Mouse (Mus musculus): ENCODE results near the gene Cmklr1. TPM values are rescaled to one million over a fixed set of nuclear protein-coding genes. Genes with fewer than 3 reads are reported as not detected.

The Cmklr1 gene
- total RNA-seq, 2 experiments from 2014 or later: 0.94 TPM; not detected in 1

DNA sequence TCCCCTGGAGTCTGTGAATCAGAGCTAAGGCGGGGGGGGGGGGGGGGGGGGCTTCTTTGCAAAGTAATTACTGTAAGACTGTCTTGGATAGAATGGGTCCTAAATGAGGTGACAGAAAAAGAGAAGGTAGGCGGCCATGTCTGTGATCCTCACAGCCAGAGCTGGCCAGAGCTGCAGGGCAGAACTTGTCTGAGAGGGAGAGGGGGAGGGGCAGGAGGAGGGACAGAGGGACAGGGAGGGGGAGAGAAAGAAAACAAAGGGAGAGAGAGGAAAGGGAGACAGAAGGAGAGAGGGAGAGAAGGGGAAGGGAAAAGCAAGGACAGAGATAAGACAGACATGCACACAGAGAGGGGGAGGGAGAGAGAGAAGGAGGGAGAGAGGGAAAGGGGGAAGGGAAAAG, 27.2 kb downstream of the Cmklr1 start:
- no peak for ATAC-seq (replicated peaks; ENCODE audit: poor library complexity)

DNA sequence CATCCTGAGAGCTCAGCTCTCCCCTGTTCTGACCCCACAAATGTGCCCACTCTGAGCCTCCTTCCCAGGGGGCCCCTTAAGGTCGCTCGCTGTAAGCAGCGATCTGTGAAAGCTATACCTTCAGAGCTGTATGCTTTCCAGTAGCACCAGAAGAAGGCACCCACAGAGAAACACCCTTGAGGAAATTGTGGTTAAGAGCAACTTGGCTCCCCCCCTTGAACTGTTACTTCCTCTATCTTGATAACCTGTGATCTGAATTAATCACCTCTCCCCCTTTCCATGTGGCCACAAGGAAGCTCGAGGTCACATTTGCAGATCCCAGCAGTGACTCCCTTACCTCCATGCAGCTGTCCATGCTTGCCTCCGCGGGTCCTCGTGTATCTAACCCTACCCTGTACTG, 29.2 kb downstream of the Cmklr1 start:
- ATAC-seq (replicated peaks; ENCODE audit: poor library complexity): peak; percentile 75

DNA sequence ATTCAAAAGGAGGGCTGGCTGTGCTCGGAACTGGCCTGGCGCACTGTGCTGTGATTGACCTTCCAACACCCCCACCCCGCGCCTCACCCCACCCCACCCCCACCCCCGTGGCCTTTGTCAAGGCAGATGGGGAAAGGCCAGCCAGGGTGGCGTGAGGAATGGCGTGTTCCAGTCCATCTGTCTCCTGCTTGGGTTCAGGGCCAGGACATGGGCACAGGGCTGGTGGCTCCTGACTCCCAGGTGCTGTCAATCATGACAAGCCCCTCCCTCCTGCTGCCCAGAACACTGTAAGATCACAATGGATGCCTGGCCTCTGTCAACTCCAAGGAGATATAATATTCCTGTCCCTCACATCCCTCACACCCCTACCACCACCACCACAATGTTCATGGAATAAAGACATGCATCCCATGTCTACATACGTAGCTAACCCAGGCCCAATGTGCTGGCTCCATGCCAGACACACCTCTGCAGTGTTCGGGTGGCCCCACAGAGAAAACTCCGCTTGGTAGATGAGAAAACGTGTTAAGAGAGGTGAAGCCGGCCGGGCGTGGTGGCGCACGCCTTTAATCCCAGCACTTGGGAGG, 30.0 kb downstream of the Cmklr1 start:
- no peak for ATAC-seq (replicated peaks; ENCODE audit: poor library complexity)

DNA sequence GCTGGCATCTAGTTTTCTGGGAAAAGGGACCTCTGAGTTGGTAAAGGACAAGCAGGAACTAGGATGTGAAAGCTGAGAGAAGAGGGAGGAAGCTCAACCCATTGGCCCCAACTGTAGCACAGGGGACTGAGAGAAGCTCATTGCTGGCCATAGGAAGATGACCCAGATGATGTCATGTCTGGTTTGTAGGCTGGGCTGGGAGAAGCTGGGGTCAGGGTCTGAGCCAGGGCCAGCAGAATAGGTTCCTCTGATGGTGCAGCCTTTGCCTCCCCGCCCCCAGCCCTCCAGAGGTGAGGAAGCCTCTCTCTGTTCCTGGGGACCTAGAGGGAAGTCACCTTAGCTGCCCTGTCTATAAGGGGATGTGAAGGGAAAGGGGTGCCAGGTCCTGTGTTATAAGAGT, 31.1 kb downstream of the Cmklr1 start:
- ATAC-seq (replicated peaks; ENCODE audit: poor library complexity): no peak

DNA sequence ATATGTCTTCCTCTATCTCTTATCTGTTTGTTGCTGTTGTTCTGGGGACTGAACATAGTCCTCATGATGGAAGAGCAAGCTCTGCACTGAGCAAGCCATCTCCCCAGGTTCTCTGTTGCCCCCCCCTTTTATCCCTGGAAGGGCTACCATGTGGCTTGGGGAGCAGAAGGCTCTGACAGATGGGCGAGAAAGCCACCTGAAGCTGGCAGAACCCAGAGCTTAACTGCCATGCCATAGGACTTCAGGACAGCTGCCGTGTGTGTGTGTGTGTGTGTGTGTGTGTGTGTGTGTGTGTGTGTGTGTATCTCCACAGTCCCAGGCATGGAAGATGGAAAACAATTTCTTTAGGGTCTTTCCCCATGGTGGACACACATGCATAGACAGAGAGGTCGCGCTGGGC, 31.5 kb downstream of the Cmklr1 start:
- no peak for ATAC-seq (replicated peaks; ENCODE audit: poor library complexity)

DNA sequence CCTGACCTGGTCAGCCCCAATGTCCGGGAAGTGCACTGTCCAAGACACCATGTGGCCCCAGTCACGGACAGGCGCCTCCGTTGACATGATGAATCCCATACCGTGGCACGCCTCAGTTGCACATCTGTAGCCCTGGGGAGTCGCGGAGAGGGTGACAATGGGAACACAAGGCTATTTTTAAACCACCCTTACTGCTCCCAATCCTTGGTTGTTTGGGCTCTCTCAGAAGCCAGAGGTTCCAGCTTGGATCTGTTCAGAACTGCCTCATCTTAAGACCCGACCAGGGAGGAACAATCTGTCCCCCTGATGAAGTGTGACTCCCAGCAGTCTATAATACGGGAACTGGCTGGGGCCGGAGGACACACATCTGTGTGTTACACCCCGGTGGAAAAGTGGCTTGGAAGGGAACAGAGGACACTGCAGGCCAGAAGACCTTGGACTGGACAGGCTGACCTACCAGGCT, 38.4 kb downstream of the Cmklr1 start:
- ATAC-seq (replicated peaks; ENCODE audit: poor library complexity): no peak

DNA sequence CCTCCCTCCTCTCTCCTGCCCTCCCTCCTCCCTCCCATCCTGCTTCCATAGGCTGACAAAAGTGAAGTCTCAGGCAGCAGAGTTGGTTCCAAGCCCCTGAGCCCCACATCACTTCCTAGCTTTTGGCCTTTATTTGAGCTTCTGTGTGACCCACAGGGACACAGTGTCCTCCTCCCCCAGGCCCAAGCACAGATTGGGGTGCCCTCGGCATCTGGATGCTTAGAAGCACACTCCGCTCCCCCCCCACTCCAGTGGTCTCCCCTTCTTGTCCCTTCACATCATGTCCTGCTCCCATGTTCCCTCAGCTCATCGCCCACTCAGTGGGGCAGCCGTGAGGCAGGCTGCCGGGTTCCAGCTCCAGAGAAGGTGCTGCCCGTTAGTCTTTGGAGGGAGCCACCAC, 39.1 kb downstream of the Cmklr1 start:
- ATAC-seq (replicated peaks; ENCODE audit: poor library complexity): no peak

DNA sequence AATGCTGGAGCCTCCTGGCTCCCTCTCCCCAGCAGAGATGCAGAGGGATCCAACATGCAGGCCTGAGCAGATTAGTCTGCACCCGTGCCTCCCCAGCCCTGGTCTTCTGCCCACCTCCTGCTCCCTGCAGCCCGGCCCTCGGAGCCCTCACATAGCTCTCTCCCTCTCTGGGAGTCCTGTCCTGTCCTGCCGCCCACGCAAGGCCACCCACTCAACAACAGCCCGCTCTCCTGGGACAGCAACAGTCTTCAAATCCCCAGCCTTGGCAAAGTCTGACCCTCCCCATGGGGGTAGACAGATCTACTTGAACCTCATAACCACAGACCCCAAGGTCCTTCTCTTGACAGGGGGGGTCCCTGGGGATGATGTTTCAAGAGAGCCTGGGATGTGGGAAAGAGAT, 39.7 kb downstream of the Cmklr1 start:
- ATAC-seq (replicated peaks; ENCODE audit: poor library complexity): no peak

DNA sequence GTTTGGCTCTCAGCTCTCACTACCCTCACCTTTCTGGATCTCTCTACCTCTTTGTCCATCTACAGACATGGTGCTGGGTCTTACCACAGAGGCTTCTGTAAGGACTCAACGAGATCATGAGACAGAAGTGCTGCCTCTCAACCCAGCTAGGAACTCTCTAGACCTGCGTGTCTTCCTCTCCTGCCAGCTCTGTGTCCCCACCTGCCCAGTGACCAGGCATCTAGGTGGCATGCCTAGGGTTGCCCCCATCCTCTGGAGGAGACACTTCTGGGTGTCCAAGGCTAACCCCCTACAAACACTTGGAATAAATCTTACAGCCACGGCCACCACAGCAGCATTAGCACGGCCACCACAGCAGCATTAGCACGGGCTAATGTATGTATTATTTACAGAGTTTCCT, 40.3 kb downstream of the Cmklr1 start:
- ATAC-seq (replicated peaks; ENCODE audit: poor library complexity): no peak

DNA sequence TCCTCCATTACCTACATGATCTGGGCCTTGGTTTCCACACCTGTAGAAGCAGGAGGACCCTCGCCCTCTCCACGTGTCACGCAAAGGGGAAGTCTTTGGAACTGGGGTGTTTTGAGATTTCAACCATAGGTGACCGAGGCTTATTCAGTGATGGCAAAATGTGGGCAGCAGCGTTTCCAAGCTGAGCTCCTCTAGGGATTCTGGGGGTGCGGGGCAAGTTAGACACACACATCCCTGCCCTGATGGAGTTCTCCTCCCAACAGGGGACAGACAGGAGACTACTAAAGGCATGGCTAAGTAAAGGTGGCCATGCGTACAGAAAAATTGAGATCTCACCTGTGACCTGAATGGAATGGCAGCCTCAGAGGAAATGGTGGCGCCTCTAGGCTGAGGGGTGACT, 41.7 kb downstream of the Cmklr1 start:
- ATAC-seq (replicated peaks; ENCODE audit: poor library complexity): no peak

DNA sequence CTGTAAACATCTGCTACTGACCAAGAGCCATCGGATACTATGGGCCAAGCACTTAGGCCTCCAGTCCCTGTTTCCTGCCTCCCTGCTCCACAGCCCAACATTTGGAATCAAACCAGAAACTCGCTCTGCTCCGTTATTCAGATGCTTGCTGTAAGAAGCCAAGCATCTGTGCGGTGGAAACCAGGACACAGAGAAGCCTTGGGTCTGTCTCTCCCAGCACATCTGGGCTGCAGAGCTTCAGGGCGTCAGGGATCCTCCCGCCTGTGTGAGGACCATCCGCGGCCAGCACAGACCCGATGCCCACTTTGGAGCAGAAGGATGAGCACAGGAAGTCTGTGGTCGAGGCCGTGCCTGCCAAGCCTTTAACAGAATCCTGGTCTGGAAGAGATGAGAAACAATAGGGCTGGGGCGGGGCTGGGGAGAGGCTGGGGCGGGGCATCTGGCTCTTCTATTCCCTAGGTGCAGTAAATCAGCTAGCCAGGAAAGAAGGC, 42.2 kb downstream of the Cmklr1 start:
- ATAC-seq (replicated peaks; ENCODE audit: poor library complexity): no peak

DNA sequence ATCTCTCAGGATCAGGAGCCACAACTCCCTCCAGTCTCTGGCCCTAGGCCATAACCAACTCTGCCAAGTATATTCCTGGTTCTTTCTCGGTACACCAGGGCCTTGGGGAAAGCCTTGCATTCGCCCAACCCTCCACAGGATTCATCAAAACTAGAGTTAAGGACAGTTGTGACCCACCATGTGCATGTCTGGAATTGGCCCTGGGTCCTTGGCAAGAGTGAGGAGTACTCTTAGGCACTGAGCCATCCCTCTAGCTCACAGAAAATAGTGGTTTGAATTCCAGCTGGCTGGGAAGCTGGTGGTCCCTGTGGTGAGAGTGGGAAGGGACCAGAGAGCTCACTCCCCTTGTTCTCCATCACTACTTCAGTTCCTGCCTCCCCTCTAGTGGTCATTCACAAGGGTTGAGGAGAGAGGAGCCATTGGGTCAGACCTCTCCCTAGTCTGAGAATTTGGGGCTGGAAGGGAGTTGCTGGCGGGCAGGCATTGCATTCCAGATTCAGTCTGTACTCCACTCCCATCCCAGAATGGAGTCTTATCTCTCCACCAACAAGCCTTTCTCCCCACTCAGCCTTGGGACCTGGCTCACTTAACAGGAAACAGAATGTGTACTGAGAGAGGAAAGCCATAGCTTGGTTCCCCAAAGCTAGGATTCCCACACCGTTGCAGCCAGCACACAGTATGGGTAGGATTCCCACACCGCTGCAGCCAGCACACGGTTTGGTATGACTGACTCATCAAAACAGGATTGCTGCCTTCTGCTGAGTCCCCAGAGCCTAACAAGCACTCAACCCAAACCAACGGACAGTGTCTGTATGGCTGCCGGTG, 43.1 kb downstream of the Cmklr1 start:
- ATAC-seq (replicated peaks; ENCODE audit: poor library complexity): no peak

DNA sequence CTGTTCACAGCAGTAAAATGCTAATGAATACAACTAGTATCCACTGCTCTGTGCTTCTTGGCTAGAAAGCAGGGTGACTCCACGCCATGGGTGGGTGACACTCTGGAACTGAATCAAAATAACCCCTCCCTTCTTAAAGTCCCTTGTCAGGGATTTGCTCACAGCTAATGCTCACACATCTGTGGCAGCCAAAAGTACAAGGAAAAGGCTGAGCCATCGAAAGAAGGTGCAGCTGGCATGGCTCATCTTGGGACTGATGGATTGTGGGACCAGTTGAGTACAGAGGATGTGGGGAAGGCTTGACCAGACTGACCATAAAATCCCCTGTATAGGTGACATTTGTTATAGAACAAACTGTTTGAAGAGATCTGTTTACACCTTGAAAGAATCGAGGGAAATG, 44.1 kb downstream of the Cmklr1 start:
- ATAC-seq (replicated peaks; ENCODE audit: poor library complexity): no peak

DNA sequence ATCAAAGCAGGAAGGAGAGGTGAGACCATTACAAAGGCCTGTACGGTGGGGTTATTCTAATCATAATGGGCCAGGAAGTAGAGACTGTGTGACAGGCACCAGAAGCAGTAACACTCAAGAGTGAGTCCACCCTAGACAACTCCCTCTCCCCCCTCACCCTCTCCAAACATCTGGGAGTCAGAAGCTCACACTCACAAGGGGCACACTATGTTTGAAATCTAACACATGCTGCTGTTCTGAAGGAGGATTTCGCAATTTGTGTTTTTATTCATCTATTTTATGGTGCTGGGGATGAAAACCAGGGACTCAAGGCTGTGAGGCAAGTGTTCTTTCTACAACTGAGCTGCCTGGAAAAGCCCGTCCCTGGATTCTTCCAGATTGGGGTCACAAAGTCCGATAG, 45.5 kb downstream of the Cmklr1 start:
- ATAC-seq (replicated peaks; ENCODE audit: poor library complexity): no peak

DNA sequence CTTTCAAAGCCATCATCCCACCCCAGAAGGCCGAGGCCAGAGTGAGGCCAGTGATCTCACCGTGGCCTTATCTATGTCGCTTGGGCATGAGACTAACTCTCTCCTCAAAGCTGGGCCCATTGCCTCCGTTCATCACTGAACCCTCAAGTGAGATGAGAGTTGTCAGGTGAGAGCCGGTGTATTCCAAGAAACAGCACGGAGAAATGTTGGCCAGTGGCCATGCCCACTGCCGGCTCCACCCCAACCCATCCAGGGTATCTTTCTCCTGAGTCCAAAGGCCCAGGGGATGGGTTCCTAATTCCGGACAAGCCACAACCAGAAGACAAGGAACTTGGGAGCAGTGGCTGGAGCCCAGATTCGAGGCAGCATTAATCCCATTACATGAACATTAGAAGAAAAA, 46.8 kb downstream of the Cmklr1 start:
- no peak for ATAC-seq (replicated peaks; ENCODE audit: poor library complexity)

DNA sequence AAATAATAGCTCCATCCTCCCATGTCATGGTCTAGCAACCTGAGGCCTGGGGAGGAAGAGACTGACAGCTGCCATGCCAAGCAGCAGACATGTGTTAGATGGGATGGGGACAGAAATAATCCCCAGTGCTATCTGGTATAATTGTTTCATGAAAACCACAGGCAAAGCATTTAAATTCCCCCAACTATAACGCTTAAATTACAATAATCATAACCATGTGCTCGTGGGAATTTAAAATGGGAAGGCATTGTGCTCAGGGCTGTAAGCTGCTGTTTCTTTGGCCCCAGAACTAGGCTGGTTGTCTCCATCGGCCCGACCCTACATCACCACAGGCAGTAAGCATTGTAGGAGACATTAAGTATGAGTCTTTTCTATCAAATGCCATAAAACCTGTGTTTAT, 49.4 kb downstream of the Cmklr1 start:
- ATAC-seq (replicated peaks; ENCODE audit: poor library complexity): no peak

DNA sequence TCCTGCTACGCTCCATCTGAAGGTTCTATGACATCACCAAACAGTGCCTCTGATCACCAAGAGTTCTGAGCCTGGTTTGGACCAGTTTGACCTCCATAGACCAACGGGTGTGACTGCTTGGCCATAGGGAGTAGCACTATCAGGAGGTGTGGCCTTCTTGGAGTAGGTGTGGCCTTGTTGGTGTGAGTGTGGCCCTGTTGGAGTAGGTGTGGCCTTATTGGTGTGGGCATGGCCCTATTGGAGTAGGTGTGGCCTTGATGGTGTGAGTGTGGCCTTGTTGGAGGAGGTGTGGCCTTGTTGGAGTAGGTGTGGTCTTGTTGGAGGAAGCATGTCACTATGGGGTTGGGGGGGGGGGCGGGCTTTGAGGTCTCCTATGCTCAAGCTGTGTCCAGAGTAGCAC, 50.0 kb downstream of the Cmklr1 start:
- ATAC-seq (replicated peaks; ENCODE audit: poor library complexity): no peak

DNA sequence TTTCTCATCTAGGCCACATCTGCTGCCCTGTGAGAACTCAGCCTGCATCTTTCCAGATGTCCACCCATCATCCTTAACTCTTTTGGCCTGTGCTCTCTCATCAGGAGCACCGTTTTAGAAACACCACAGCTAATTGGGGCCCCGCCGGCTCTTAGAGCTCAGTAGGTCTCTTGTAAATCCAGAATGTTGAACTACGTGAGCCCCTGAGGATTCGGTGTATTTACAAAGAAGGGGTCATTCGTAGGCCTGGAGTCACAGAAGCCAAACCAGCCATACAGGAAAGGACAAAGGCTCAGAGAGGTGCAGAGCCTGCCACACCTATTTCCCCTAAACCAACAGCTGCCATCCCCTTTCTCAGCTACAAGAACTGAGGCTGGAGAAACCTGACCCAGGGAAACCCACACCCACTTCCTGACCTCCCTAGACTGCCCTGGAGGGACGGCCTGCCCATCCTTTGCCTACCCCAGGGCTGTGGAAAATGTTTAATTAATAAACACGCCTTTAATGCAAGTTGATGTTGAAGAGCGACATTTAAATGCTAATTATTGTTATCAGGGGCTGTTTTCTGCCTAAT, 53.4 kb downstream of the Cmklr1 start:
- no peak for ATAC-seq (replicated peaks; ENCODE audit: poor library complexity)

DNA sequence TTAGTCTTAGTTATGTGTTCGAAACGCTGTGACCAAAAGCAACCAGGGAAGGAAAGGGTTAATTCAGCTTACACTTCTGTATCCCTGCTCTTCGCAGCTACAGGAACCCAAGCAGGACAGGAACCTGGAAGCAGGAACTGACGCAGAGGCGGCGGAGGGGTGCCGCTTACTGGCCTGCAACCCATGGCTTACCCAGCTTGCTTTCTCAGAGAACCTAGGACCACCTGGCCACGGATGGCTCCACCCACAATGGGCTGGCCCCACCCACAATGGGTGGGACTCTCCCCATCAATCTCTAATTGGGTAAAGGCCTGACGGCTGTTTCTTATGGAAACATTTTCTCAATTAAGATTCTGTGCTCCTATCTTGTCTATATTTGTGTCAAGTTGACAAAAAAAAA, 54.0 kb downstream of the Cmklr1 start:
- no peak for ATAC-seq (replicated peaks; ENCODE audit: poor library complexity)

DNA sequence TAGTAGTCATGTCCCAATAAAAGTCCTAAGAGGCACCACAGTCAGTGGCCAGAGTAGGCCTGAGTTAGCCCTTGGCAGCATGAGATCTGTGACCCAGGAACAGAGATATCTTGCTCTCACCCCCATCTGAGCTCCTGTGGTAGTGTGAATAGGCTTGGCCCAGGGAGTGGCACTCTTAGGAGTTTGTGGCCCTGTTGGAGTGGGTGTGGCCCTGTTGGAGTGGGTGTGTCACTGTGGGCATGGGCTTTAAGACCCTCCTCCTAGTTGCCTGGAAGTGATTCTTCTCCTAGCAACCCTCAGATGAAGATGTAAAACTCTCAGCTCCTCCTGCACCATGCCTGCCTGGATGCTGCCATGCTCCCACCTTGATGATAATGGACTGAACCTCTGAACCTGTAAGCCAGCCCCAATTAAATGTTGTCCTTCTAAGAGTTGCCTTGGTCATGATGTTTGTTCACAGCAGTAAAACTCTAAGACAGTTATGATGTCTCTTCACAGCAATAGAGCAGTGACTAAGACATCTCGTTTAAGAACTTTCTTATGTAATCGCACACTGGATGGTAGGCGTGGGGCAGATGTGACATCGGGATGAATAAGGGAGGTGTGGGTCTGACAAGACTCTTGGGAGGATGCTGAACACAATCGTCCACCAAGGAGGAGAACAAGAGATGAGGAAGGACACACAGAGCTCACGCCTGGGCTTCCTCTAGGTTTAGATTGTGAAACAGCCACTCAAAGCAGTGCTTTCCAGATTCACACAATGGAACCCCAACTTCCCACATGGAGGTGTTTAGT, 56.1 kb downstream of the Cmklr1 start:
- 0 out of 2 replicates have a peak, but pooled peaks have one; percentile 29 for ATAC-seq (replicated peaks; ENCODE audit: poor library complexity)

DNA sequence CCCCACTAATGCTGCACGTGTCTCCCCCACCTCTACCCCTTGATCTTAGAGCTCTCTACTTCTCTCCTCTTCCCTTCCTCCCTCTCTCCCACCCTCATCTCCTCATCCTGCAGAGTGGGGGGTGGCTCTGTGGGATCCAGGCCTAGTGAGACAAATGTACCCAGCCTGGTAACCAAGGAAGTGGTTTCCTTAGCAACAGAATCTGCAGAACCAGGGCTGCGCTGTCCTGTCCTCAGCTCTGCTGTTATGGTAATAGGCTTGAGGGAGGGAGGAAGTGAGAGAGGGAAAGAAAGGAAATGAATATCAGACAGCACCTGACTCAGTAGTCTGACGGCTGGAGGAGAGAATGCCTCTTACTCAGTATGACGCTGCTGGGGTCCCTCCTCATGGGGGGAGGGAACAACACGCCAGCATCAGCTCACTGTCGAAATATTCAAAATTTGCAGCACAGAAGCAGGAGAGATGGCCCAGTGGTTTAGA, 58.4 kb downstream of the Cmklr1 start:
- ATAC-seq (replicated peaks; ENCODE audit: poor library complexity): peak; percentile 70

All from megakaryocyte progenitor cell, adult 5-6 weeks (primary cell).